Comparison of ENCODE assay signal across 24 mouse cellular contexts in the genomic region with DNA sequence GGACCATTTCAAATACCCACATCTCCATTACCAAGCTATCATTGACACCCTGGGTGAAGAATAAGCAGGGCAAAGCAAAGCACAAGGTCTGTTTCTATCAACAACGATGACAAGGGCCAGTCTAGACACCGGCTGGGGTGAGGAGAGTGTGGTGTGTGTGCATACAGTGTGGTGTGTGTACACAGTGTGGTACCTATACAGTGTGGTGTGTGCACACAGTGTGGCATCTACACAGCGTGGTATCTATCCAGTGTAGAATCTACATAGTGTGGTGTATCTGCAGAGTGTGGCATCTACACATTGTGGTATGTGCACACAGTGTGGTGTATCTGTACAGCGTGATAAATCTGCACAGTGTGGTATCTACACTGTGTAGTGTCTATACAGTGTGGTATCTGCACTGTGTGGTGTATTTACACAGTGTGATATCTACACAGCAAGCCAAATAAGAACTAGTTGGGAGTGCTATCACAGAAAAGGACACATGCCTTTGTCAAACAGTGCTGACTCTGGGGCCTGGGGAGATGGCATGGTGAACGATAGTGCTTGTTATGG. TPM values are rescaled to one million over a fixed set of nuclear protein-coding genes. Genes with fewer than 3 reads are reported as not detected.
A peak's percentile ranks its signal among the peaks of the same experiment; 100 is the strongest.
DNase-seq lines count a peak whose midpoint lies in the region; ATAC-seq and TF ChIP-seq lines count a peak whose summit lies in the region.
"Had no signal": no experiment of that assay in that cellular context is flagged by ENCODE, and none has a peak within 500 bp of the region (broad histone marks: within the 10 kb centered on the region; RNA-seq: fewer than 3 reads in every experiment).

No protein-coding gene starts in this region.

- no peaks in the 10 kb centered on the region for H3K4me1 ChIP-seq in forebrain, embryonic 11.5 days (replicated peaks; ENCODE audit: control insufficient read depth, insufficient read depth, low read length)
- no peaks in the 10 kb centered on the region for H3K4me1 ChIP-seq in forebrain, embryonic 14.5 days (ENCODE audit: control insufficient read depth, insufficient read depth, low read length)
- H3K4me1 ChIP-seq in liver, embryonic 12.5 days = 0 out of 2 replicates have a peak, but pooled peaks cover 4% of the 10 kb centered on the region
- H3K4me1 ChIP-seq in midbrain, embryonic 11.5 days (ENCODE audit: control insufficient read depth, insufficient read depth, low read length) = no peaks in the 10 kb centered on the region
- H3K4me1 ChIP-seq in midbrain, embryonic 10.5 days = peaks cover 3% of the 10 kb centered on the region
- no peaks in the 10 kb centered on the region for H3K4me1 ChIP-seq in stomach, postnatal 0 days (replicated peaks; ENCODE audit: control insufficient read depth, insufficient read depth)
- H3K4me1 ChIP-seq: forebrain, embryonic 13.5 days; hindbrain, embryonic 12.5 days had no signal

- peak; percentile 41 for DNase-seq in forebrain, embryonic 11.5 days (ENCODE audit: low spot score)
- DNase-seq in forebrain, embryonic 14.5 days (ENCODE audit: low spot score) = no peak
- DNase-seq in liver = no peak
- peak; percentile 62 for DNase-seq in midbrain, embryonic 11.5 days (ENCODE audit: low spot score, missing footprints)
- DNase-seq in midbrain, embryonic 10.5 days (ENCODE audit: low spot score) = no peak
- DNase-seq in stomach, postnatal 0 days (ENCODE audit: low spot score) = no peak
- DNase-seq in left cerebral cortex, postnatal 4 days = no peak
- DNase-seq: adrenal gland, postnatal 14 days; B cell, adult 2 months; cerebellum, adult 11-12 months; cerebellum, adult 9-10 months; cerebellum, postnatal 25 days; gastrocnemius, adult 2 months; gastrocnemius, postnatal 25 days; heart, postnatal 10 days; heart, postnatal 4 days had no signal

- no peaks in the 10 kb centered on the region for H3K27me3 ChIP-seq in forebrain, embryonic 11.5 days (ENCODE audit: control insufficient read depth, insufficient read depth, low read length)
- no peaks in the 10 kb centered on the region for H3K27me3 ChIP-seq in forebrain, embryonic 14.5 days (replicated peaks; ENCODE audit: control insufficient read depth, insufficient read depth, low read length)
- no peaks in the 10 kb centered on the region for H3K27me3 ChIP-seq in liver, embryonic 12.5 days (replicated peaks)
- H3K27me3 ChIP-seq in midbrain, embryonic 11.5 days (ENCODE audit: control insufficient read depth, insufficient read depth, low read length) = no peaks in the 10 kb centered on the region
- H3K27me3 ChIP-seq in midbrain, embryonic 10.5 days (ENCODE audit: low read depth, poor library complexity, severe bottlenecking) = no peaks in the 10 kb centered on the region
- no peaks in the 10 kb centered on the region for H3K27me3 ChIP-seq in stomach, postnatal 0 days (ENCODE audit: control insufficient read depth, insufficient read depth, low read length)
- H3K27me3 ChIP-seq: embryonic facial prominence, embryonic 13.5 days; forebrain, embryonic 13.5 days; heart, embryonic 13.5 days; hindbrain, embryonic 12.5 days had no signal

- no peak overlapping the region for H3K4me3 ChIP-seq in forebrain, embryonic 11.5 days (ENCODE audit: low read depth, low read length)
- no peak overlapping the region for H3K4me3 ChIP-seq in forebrain, embryonic 14.5 days (ENCODE audit: low read depth, low read length)
- H3K4me3 ChIP-seq in liver, embryonic 12.5 days = no peak overlapping the region
- no peak overlapping the region for H3K4me3 ChIP-seq in midbrain, embryonic 11.5 days (ENCODE audit: low read depth, low read length)
- H3K4me3 ChIP-seq in midbrain, embryonic 10.5 days = no peak overlapping the region
- no peak overlapping the region for H3K4me3 ChIP-seq in stomach, postnatal 0 days (ENCODE audit: low read depth, low read length)
- H3K4me3 ChIP-seq: embryonic facial prominence, embryonic 13.5 days; forebrain, embryonic 13.5 days; gastrocnemius, adult 2 months; heart, embryonic 13.5 days; hindbrain, embryonic 12.5 days had no signal

- no peak for TF ChIP-seq EP300 in stomach, postnatal 0 days (optimal IDR thresholded peaks at IDR 0.05)

- no peak for ATAC-seq in forebrain, embryonic 11.5 days (replicated peaks; ENCODE audit: low FRiP score)
- no peak for ATAC-seq in forebrain, embryonic 14.5 days
- ATAC-seq in liver, embryonic 12.5 days = peak; percentile 55
- ATAC-seq in midbrain, embryonic 11.5 days (ENCODE audit: low FRiP score) = no peak
- ATAC-seq in stomach, postnatal 0 days (ENCODE audit: low FRiP score, low TSS enrichment) = peak; percentile 70
- ATAC-seq: CD4-positive, CD25-positive, alpha-beta regulatory T cell, adult 4 months; forebrain, embryonic 13.5 days had no signal

- intact Hi-C loops in left cerebral cortex, postnatal 4 days (cut with DNase I) = no loop called here

- H3K9me3 ChIP-seq in forebrain, embryonic 11.5 days (ENCODE audit: control insufficient read depth, low read length) = no peaks in the 10 kb centered on the region
- H3K9me3 ChIP-seq in forebrain, embryonic 14.5 days (replicated peaks; ENCODE audit: control insufficient read depth, low read length) = no peaks in the 10 kb centered on the region
- no peaks in the 10 kb centered on the region for H3K9me3 ChIP-seq in liver, embryonic 12.5 days (replicated peaks)
- no peaks in the 10 kb centered on the region for H3K9me3 ChIP-seq in midbrain, embryonic 11.5 days (ENCODE audit: control insufficient read depth, low read length)
- no peaks in the 10 kb centered on the region for H3K9me3 ChIP-seq in midbrain, embryonic 10.5 days (replicated peaks)
- no peaks in the 10 kb centered on the region for H3K9me3 ChIP-seq in stomach, postnatal 0 days (ENCODE audit: control insufficient read depth, low read length)
- H3K9me3 ChIP-seq: embryonic facial prominence, embryonic 13.5 days; forebrain, embryonic 13.5 days; heart, embryonic 13.5 days; hindbrain, embryonic 12.5 days had no signal

- no peak overlapping the region for H3K4me2 ChIP-seq in forebrain, embryonic 11.5 days (ENCODE audit: low read depth, low read length, severe bottlenecking)
- H3K4me2 ChIP-seq in forebrain, embryonic 14.5 days (ENCODE audit: low read length) = no peak overlapping the region
- H3K4me2 ChIP-seq in liver, embryonic 12.5 days = no peak overlapping the region
- H3K4me2 ChIP-seq in midbrain, embryonic 11.5 days = no peak overlapping the region
- no peak overlapping the region for H3K4me2 ChIP-seq in stomach, postnatal 0 days (replicated peaks; ENCODE audit: low read depth)
- H3K4me2 ChIP-seq: embryonic facial prominence, embryonic 13.5 days; forebrain, embryonic 13.5 days; heart, embryonic 13.5 days; hindbrain, embryonic 12.5 days had no signal

- H3K27ac ChIP-seq in forebrain, embryonic 11.5 days (ENCODE audit: low read depth, low read length) = no peak overlapping the region
- no peak overlapping the region for H3K27ac ChIP-seq in forebrain, embryonic 14.5 days (ENCODE audit: low read depth, low read length)
- no peak overlapping the region for H3K27ac ChIP-seq in liver, embryonic 12.5 days
- H3K27ac ChIP-seq in midbrain, embryonic 11.5 days (ENCODE audit: low read depth, low read length) = no peak overlapping the region
- H3K27ac ChIP-seq in midbrain, embryonic 10.5 days (replicated peaks) = no peak overlapping the region
- H3K27ac ChIP-seq in stomach, postnatal 0 days (replicated peaks) = no peak overlapping the region
- H3K27ac ChIP-seq: embryonic facial prominence, embryonic 13.5 days; forebrain, embryonic 13.5 days; gastrocnemius, adult 2 months; heart, embryonic 13.5 days; hindbrain, embryonic 12.5 days had no signal

- H3K9ac ChIP-seq in forebrain, embryonic 11.5 days (ENCODE audit: low read length) = no peak overlapping the region
- H3K9ac ChIP-seq in forebrain, embryonic 14.5 days (ENCODE audit: low read length) = no peak overlapping the region
- H3K9ac ChIP-seq in liver, embryonic 12.5 days = no peak overlapping the region
- H3K9ac ChIP-seq in midbrain, embryonic 11.5 days (ENCODE audit: low read length) = no peak overlapping the region
- H3K9ac ChIP-seq in stomach, postnatal 0 days (ENCODE audit: low read length) = no peak overlapping the region
- H3K9ac ChIP-seq: embryonic facial prominence, embryonic 13.5 days; forebrain, embryonic 13.5 days; heart, embryonic 13.5 days; hindbrain, embryonic 12.5 days had no signal

- no peaks in the 10 kb centered on the region for H3K36me3 ChIP-seq in forebrain, embryonic 11.5 days (ENCODE audit: control insufficient read depth, insufficient read depth, low read length)
- H3K36me3 ChIP-seq in forebrain, embryonic 14.5 days (ENCODE audit: control insufficient read depth, insufficient read depth, low read length) = no peaks in the 10 kb centered on the region
- 0 out of 2 replicates have a peak, but pooled peaks cover 3% of the 10 kb centered on the region for H3K36me3 ChIP-seq in liver, embryonic 12.5 days
- no peaks in the 10 kb centered on the region for H3K36me3 ChIP-seq in midbrain, embryonic 11.5 days (ENCODE audit: control insufficient read depth, insufficient read depth, low read length)
- no peaks in the 10 kb centered on the region for H3K36me3 ChIP-seq in midbrain, embryonic 10.5 days
- H3K36me3 ChIP-seq in stomach, postnatal 0 days (ENCODE audit: control insufficient read depth, insufficient read depth, low read length) = no peaks in the 10 kb centered on the region
- H3K36me3 ChIP-seq: embryonic facial prominence, embryonic 13.5 days; G1E; heart, embryonic 13.5 days; hindbrain, embryonic 12.5 days had no signal

- WGBS in forebrain, embryonic 11.5 days = 93% methylated on average over 5 of the region's 5 CpGs
- 89% methylated on average over 5 of the region's 5 CpGs for WGBS in forebrain, embryonic 14.5 days
- 57% methylated on average over 5 of the region's 5 CpGs for WGBS in liver, embryonic 12.5 days (ENCODE audit: insufficient replicate concordance)
- WGBS in midbrain, embryonic 11.5 days = 91% methylated on average over 5 of the region's 5 CpGs
- 87% methylated on average over 5 of the region's 5 CpGs for WGBS in midbrain, embryonic 10.5 days
- WGBS in stomach, postnatal 0 days = 69% methylated on average over 5 of the region's 5 CpGs

- TF ChIP-seq CTCF in stomach, postnatal 0 days (IDR thresholded peaks at IDR 0.05; ENCODE audit: low read depth) = no peak

RNA-seq across cellular contexts. Expression of gene Fam20a, which starts 24.9 kb away (rescaled TPM):
- polyA plus RNA-seq in forebrain, embryonic 11.5 days (2014; fragmentation: Nextera tagmentation; extraction: Ambion mirVana) = 2.3 and 3.0 TPM in 2 replicates
- polyA plus RNA-seq in forebrain, embryonic 14.5 days (2014; fragmentation: Nextera tagmentation; extraction: Ambion mirVana) = 1.7 and 2.3 TPM in 2 replicates
- polyA plus RNA-seq in liver, embryonic 12.5 days (2016; fragmentation: Nextera tagmentation; extraction: Ambion mirVana) = 4.7 and 4.9 TPM in 2 replicates
- polyA plus RNA-seq in midbrain, embryonic 11.5 days (2014; fragmentation: Nextera tagmentation; extraction: Ambion mirVana) = 1.9 and 2.7 TPM in 2 replicates
- polyA plus RNA-seq in midbrain, embryonic 10.5 days (2016; fragmentation: Nextera tagmentation; extraction: Ambion mirVana) = 1.4 and 2.3 TPM in 2 replicates
- polyA plus RNA-seq in stomach, postnatal 0 days (2015; fragmentation: Nextera tagmentation; extraction: Ambion mirVana) = 3.9 and 4.8 TPM in 2 replicates
- 1 to 10 TPM; 6.4 to 6.7 TPM for total RNA-seq in left cerebral cortex, postnatal 4 days (2021)
- total RNA-seq: granulocyte monocyte progenitor cell, adult 5-6 weeks had no signal
- polyA plus RNA-seq: G1E had no signal

RNA-seq across cellular contexts. Expression of gene Prkar1a, which starts 48.0 kb away (rescaled TPM):
- 362 and 367 TPM in 2 replicates for polyA plus RNA-seq in forebrain, embryonic 11.5 days (2014; fragmentation: Nextera tagmentation; extraction: Ambion mirVana)
- 504 and 551 TPM in 2 replicates for polyA plus RNA-seq in forebrain, embryonic 14.5 days (2014; fragmentation: Nextera tagmentation; extraction: Ambion mirVana)
- 165 and 171 TPM in 2 replicates for polyA plus RNA-seq in liver, embryonic 12.5 days (2016; fragmentation: Nextera tagmentation; extraction: Ambion mirVana)
- polyA plus RNA-seq in midbrain, embryonic 11.5 days (2014; fragmentation: Nextera tagmentation; extraction: Ambion mirVana) = 435 and 478 TPM in 2 replicates
- 309 and 361 TPM in 2 replicates for polyA plus RNA-seq in midbrain, embryonic 10.5 days (2016; fragmentation: Nextera tagmentation; extraction: Ambion mirVana)
- polyA plus RNA-seq in stomach, postnatal 0 days (2015; fragmentation: Nextera tagmentation; extraction: Ambion mirVana) = 176 and 177 TPM in 2 replicates
- total RNA-seq in left cerebral cortex, postnatal 4 days (2021) = 100 to 1,000 TPM; 334 to 356 TPM

Comparison
In these comparisons a context has a peak if more than half of its experiments do, and no peak if none do; other contexts are left out.
1. DNase-seq: peak in forebrain, embryonic 11.5 days (single experiment) and midbrain, embryonic 11.5 days (single experiment); none in forebrain, embryonic 14.5 days (single experiment), liver (single experiment), midbrain, embryonic 10.5 days (single experiment), stomach, postnatal 0 days (single experiment) and left cerebral cortex, postnatal 4 days (single experiment).
2. ATAC-seq: peak in liver, embryonic 12.5 days (single experiment) and stomach, postnatal 0 days (single experiment); none in forebrain, embryonic 11.5 days (single experiment), forebrain, embryonic 14.5 days (single experiment) and midbrain, embryonic 11.5 days (single experiment).